Mouse (Mus musculus): ENCODE data around the gene Antxr1.
A peak's percentile ranks its signal among the peaks of the same experiment; 100 is the strongest.

DNA sequence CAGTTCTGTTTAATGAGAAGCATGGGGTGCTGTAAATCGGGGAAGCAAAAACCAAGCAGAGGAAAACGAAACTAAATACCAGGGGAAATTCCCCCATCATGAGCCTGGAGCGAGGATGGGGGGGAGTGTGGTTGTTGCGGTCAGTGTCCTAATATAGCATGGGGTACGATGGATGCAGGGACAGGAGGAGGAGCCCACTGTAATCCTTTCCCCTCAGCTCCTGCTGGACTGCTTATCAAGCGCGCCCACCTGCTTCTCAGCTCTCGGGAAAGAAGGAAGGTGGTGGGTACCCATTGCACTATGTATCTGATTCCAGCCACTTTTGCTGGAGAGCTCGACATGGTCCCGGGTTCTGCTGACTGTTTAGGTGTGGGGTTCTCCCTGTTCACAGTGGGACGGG is 151.6 kb downstream of the Antxr1 start:
- TF ChIP-seq EP300 (IDR thresholded peaks at IDR 0.05; ENCODE audit: low read depth) (peak; percentile 82), CTCF (IDR thresholded peaks at IDR 0.05; ENCODE audit: low read depth) (no peak)
